Mouse (Mus musculus): ENCODE results near the gene Srarp. TPM values are rescaled to one million over a fixed set of nuclear protein-coding genes. Genes with fewer than 3 reads are reported as not detected.

Gene Srarp
- polyA plus RNA-seq, 1 experiment from 2014 or later: not detected

GRCm38 (mm10) chr4:141461088-141461487 lies 25.2 kb upstream of the Srarp start:
- Histone ChIP-seq H3K36me3 (ENCODE audit: control insufficient read depth, insufficient read depth, low read length) (peaks cover 19% of the 10 kb centered on the region), H3K9me3 (ENCODE audit: control insufficient read depth, low read length) (no peaks in the 10 kb centered on the region), H3K4me3 (ENCODE audit: low read length) (no peak overlapping the region), H3K4me2 (ENCODE audit: low read depth, low read length) (no peak overlapping the region), H3K27me3 (replicated peaks; ENCODE audit: control insufficient read depth, insufficient read depth, low read length) (no peaks in the 10 kb centered on the region), H3K27ac (ENCODE audit: low read length) (no peak overlapping the region), H3K4me1 (ENCODE audit: control insufficient read depth, insufficient read depth, low read length) (peaks cover 5% of the 10 kb centered on the region; the same call in 1 of the 2 replicates), H3K9ac (ENCODE audit: low read depth, low read length) (no peak overlapping the region)
- ATAC-seq: peak; percentile 68
- 55% methylated on average over 12 of the region's 12 CpGs for whole genome bisulfite sequencing

- peaks cover 13% of the 10 kb centered on the region for H3K36me3 ChIP-seq (ENCODE audit: control insufficient read depth, insufficient read depth, low read length)
- H3K27ac ChIP-seq (ENCODE audit: low read length): no peak overlapping the region
- H3K4me3 ChIP-seq (ENCODE audit: low read length): no peak overlapping the region
- no peaks in the 10 kb centered on the region for H3K27me3 ChIP-seq (replicated peaks; ENCODE audit: control insufficient read depth, insufficient read depth, low read length)
- WGBS: 90% methylated on average over 4 of the region's 4 CpGs
- H3K9me3 ChIP-seq (ENCODE audit: control insufficient read depth, low read length): no peaks in the 10 kb centered on the region
- H3K9ac ChIP-seq (ENCODE audit: low read depth, low read length): no peak overlapping the region
- ATAC-seq: no peak
- H3K4me1 ChIP-seq (ENCODE audit: control insufficient read depth, insufficient read depth, low read length): peaks cover 5% of the 10 kb centered on the region; the same call in 1 of the 2 replicates
- no peak overlapping the region for H3K4me2 ChIP-seq (ENCODE audit: low read depth, low read length)
These were observed 24.6 kb upstream of the Srarp start for GRCm38 (mm10) chr4:141460481-141460880.

GRCm38 (mm10) chr4:141459766-141460165 lies 23.9 kb upstream of the Srarp start:
- Histone ChIP-seq H3K36me3 (ENCODE audit: control insufficient read depth, insufficient read depth, low read length) (peaks cover 7% of the 10 kb centered on the region), H3K4me2 (ENCODE audit: low read depth, low read length) (no peak overlapping the region), H3K9ac (ENCODE audit: low read depth, low read length) (no peak overlapping the region), H3K9me3 (ENCODE audit: control insufficient read depth, low read length) (no peaks in the 10 kb centered on the region), H3K4me1 (ENCODE audit: control insufficient read depth, insufficient read depth, low read length) (peaks cover 5% of the 10 kb centered on the region; the same call in 1 of the 2 replicates), H3K4me3 (ENCODE audit: low read length) (no peak overlapping the region), H3K27me3 (replicated peaks; ENCODE audit: control insufficient read depth, insufficient read depth, low read length) (no peaks in the 10 kb centered on the region), H3K27ac (ENCODE audit: low read length) (no peak overlapping the region)
- ATAC-seq: no peak
- WGBS: 90% methylated on average over 9 of the region's 9 CpGs

GRCm38 (mm10) chr4:141458888-141459287 lies 23.0 kb upstream of the Srarp start:
- no peak overlapping the region for H3K27ac ChIP-seq (ENCODE audit: low read length)
- no peak overlapping the region for H3K9ac ChIP-seq (ENCODE audit: low read depth, low read length)

GRCm38 (mm10) chr4:141458236-141458635 lies 22.3 kb upstream of the Srarp start:
- WGBS: 15% methylated on average over 7 of the region's 7 CpGs
- H3K4me1 ChIP-seq (ENCODE audit: control insufficient read depth, insufficient read depth, low read length): peaks cover 5% of the 10 kb centered on the region; the same call in 1 of the 2 replicates
- H3K27me3 ChIP-seq (replicated peaks; ENCODE audit: control insufficient read depth, insufficient read depth, low read length): no peaks in the 10 kb centered on the region
- H3K9me3 ChIP-seq (ENCODE audit: control insufficient read depth, low read length): no peaks in the 10 kb centered on the region
- H3K27ac ChIP-seq (ENCODE audit: low read length): no peak overlapping the region
- H3K4me3 ChIP-seq (ENCODE audit: low read length): no peak overlapping the region
- no peaks in the 10 kb centered on the region for H3K36me3 ChIP-seq (ENCODE audit: control insufficient read depth, insufficient read depth, low read length)
- no peak overlapping the region for H3K9ac ChIP-seq (ENCODE audit: low read depth, low read length)
- H3K4me2 ChIP-seq (ENCODE audit: low read depth, low read length): no peak overlapping the region
- peak; percentile 54 for ATAC-seq

More at GRCm38 (mm10) chr4:141458888-141459287, 23.0 kb upstream of the Srarp start:
- WGBS: 68% methylated on average over 3 of the region's 3 CpGs
- no peaks in the 10 kb centered on the region; the same call in 1 of the 2 replicates for H3K36me3 ChIP-seq (ENCODE audit: control insufficient read depth, insufficient read depth, low read length)
- no peaks in the 10 kb centered on the region for H3K9me3 ChIP-seq (ENCODE audit: control insufficient read depth, low read length)
- H3K4me3 ChIP-seq (ENCODE audit: low read length): no peak overlapping the region
- peaks cover 5% of the 10 kb centered on the region; the same call in 1 of the 2 replicates for H3K4me1 ChIP-seq (ENCODE audit: control insufficient read depth, insufficient read depth, low read length)
- no peaks in the 10 kb centered on the region for H3K27me3 ChIP-seq (replicated peaks; ENCODE audit: control insufficient read depth, insufficient read depth, low read length)
- no peak overlapping the region for H3K4me2 ChIP-seq (ENCODE audit: low read depth, low read length)
- no peak for ATAC-seq

- H3K9ac ChIP-seq (ENCODE audit: low read depth, low read length): no peak overlapping the region
- no peaks in the 10 kb centered on the region for H3K36me3 ChIP-seq (ENCODE audit: control insufficient read depth, insufficient read depth, low read length)
- H3K27me3 ChIP-seq (replicated peaks; ENCODE audit: control insufficient read depth, insufficient read depth, low read length): no peaks in the 10 kb centered on the region
- peaks cover 5% of the 10 kb centered on the region; the same call in 1 of the 2 replicates for H3K4me1 ChIP-seq (ENCODE audit: control insufficient read depth, insufficient read depth, low read length)
- no peak overlapping the region for H3K27ac ChIP-seq (ENCODE audit: low read length)
- no peaks in the 10 kb centered on the region for H3K9me3 ChIP-seq (ENCODE audit: control insufficient read depth, low read length)
- peak; percentile 28; the same call in 1 of the 2 replicates for ATAC-seq
- H3K4me2 ChIP-seq (ENCODE audit: low read depth, low read length): no peak overlapping the region
- H3K4me3 ChIP-seq (ENCODE audit: low read length): no peak overlapping the region
- 79% methylated on average over 14 of the region's 14 CpGs for WGBS
These were observed 20.5 kb upstream of the Srarp start for GRCm38 (mm10) chr4:141456193-141456938.

GRCm38 (mm10) chr4:141455526-141455925 lies 19.6 kb upstream of the Srarp start:
- Histone ChIP-seq H3K27ac (ENCODE audit: low read length) (no peak overlapping the region), H3K9ac (ENCODE audit: low read depth, low read length) (no peak overlapping the region), H3K4me1 (ENCODE audit: control insufficient read depth, insufficient read depth, low read length) (peaks cover 5% of the 10 kb centered on the region; the same call in 1 of the 2 replicates), H3K27me3 (replicated peaks; ENCODE audit: control insufficient read depth, insufficient read depth, low read length) (no peaks in the 10 kb centered on the region), H3K4me2 (ENCODE audit: low read depth, low read length) (no peak overlapping the region), H3K36me3 (ENCODE audit: control insufficient read depth, insufficient read depth, low read length) (no peaks in the 10 kb centered on the region), H3K9me3 (ENCODE audit: control insufficient read depth, low read length) (no peaks in the 10 kb centered on the region), H3K4me3 (ENCODE audit: low read length) (no peak overlapping the region)
- no peak for ATAC-seq
- WGBS: 66% methylated on average over 4 of the region's 4 CpGs

GRCm38 (mm10) chr4:141454581-141455350 lies 18.9 kb upstream of the Srarp start:
- 75% methylated on average over 14 of the region's 14 CpGs for WGBS
- Histone ChIP-seq H3K4me2 (ENCODE audit: low read depth, low read length) (no peak overlapping the region), H3K9me3 (ENCODE audit: control insufficient read depth, low read length) (no peaks in the 10 kb centered on the region), H3K4me3 (ENCODE audit: low read length) (no peak overlapping the region), H3K4me1 (ENCODE audit: control insufficient read depth, insufficient read depth, low read length) (peaks cover 5% of the 10 kb centered on the region; the same call in 1 of the 2 replicates), H3K27me3 (replicated peaks; ENCODE audit: control insufficient read depth, insufficient read depth, low read length) (no peaks in the 10 kb centered on the region), H3K36me3 (ENCODE audit: control insufficient read depth, insufficient read depth, low read length) (no peaks in the 10 kb centered on the region), H3K9ac (ENCODE audit: low read depth, low read length) (no peak overlapping the region), H3K27ac (ENCODE audit: low read length) (no peak overlapping the region)
- ATAC-seq: no peak

- Histone ChIP-seq H3K9ac (ENCODE audit: low read depth, low read length) (no peak overlapping the region), H3K36me3 (ENCODE audit: control insufficient read depth, insufficient read depth, low read length) (no peaks in the 10 kb centered on the region), H3K4me2 (ENCODE audit: low read depth, low read length) (no peak overlapping the region), H3K27me3 (replicated peaks; ENCODE audit: control insufficient read depth, insufficient read depth, low read length) (no peaks in the 10 kb centered on the region), H3K4me3 (ENCODE audit: low read length) (no peak overlapping the region), H3K27ac (ENCODE audit: low read length) (no peak overlapping the region), H3K9me3 (ENCODE audit: control insufficient read depth, low read length) (no peaks in the 10 kb centered on the region), H3K4me1 (ENCODE audit: control insufficient read depth, insufficient read depth, low read length) (no peaks in the 10 kb centered on the region; the same call in 1 of the 2 replicates)
- WGBS: 92% methylated on average over 9 of the region's 9 CpGs
- no peak for ATAC-seq
These were observed 16.1 kb upstream of the Srarp start for GRCm38 (mm10) chr4:141451916-141452450.
